Mouse (Mus musculus) CH12.LX (cell line): ENCODE data around the gene Trib3. TPM values are rescaled to one million over a fixed set of nuclear protein-coding genes. Genes with fewer than 3 reads are reported as not detected.

Source experiments
- DNase-seq: peaks from one replicate; pipeline ENCODE4 v3.0.0-alpha.2; 2013; ENCODE audit errors: extremely low read depth
- H3K27ac ChIP-seq: 2 replicates; pipeline ENCODE4 v1.5.1; 2012; ENCODE audit warnings: low read depth, mild to moderate bottlenecking, control low read depth, moderate library complexity; ENCODE audit not compliant: insufficient read depth
- H3K27me3 ChIP-seq: replicated peaks from 2 replicates; pipeline ENCODE3; 2012; ENCODE audit warnings: inconsistent platforms
- H3K36me3 ChIP-seq, 2 experiments: replicated peaks in 1 of 2; 2 replicates each; pipeline versions ENCODE3 to v1.6.1; 2012; ENCODE audit warnings: inconsistent platforms in 1 of 2, low read length in 1 of 2, mild to moderate bottlenecking in 1 of 2, mixed read lengths in 1 of 2, moderate library complexity in 1 of 2; ENCODE audit not compliant: control insufficient read depth in 1 of 2, insufficient read depth in 1 of 2
- H3K4me1 ChIP-seq, 2 experiments: 2 replicates each; pipeline ENCODE4 v1.6.1; 2012; ENCODE audit warnings: inconsistent platforms in 1 of 2, moderate library complexity in 1 of 2; ENCODE audit not compliant: insufficient read depth in 2 of 2, control insufficient read depth in 1 of 2
- H3K4me2 ChIP-seq: 2 replicates; pipeline ENCODE4 v1.6.1; 2012; ENCODE audit warnings: low read depth, mild to moderate bottlenecking, control low read depth; ENCODE audit not compliant: poor library complexity, insufficient read depth, severe bottlenecking
- H3K4me3 ChIP-seq, 3 experiments: fragments of 150-350 bp in 1 of 3; sonication (generic) in 1 of 3; replicated peaks in 1 of 3; 2 replicates each; pipeline versions ENCODE3 to v1.5.1; 2011 to 2012; ENCODE audit warnings: low read depth in 2 of 3, low read length in 2 of 3, mild to moderate bottlenecking in 2 of 3, moderate library complexity in 2 of 3, control low read depth in 1 of 3, improper control_type of control experiment in 1 of 3, inconsistent platforms in 1 of 3, mixed read lengths in 1 of 3; ENCODE audit not compliant: poor library complexity in 1 of 3
- H3K79me2 ChIP-seq: replicated peaks from 2 replicates; pipeline ENCODE4 v1.6.1; 2012; ENCODE audit warnings: mild to moderate bottlenecking, moderate library complexity; ENCODE audit not compliant: control insufficient read depth, poor library complexity, insufficient read depth, severe bottlenecking; ENCODE audit errors: extremely low read depth
- H3K9ac ChIP-seq: 2 replicates; pipeline ENCODE4 v1.6.1; 2012; ENCODE audit warnings: low read depth, mild to moderate bottlenecking, control low read depth, moderate library complexity; ENCODE audit not compliant: insufficient read depth
- H3K9me3 ChIP-seq: replicated peaks from 2 replicates; pipeline ENCODE3; 2012; ENCODE audit warnings: low read length, inconsistent platforms, mixed read lengths
- CTCF ChIP-seq, 2 experiments: IDR thresholded peaks in 1 of 2; conservative IDR thresholded peaks in 1 of 2; 2 replicates each; pipeline ENCODE4 v1.5.1; 2011 to 2012; ENCODE audit warnings: low read depth in 2 of 2, low read length in 2 of 2, improper control_type of control experiment in 1 of 2, inconsistent platforms in 1 of 2, mild to moderate bottlenecking in 1 of 2, moderate library complexity in 1 of 2
- ETS1 ChIP-seq: conservative IDR thresholded peaks from 2 replicates; pipeline ENCODE4 v1.6.1; 2012; ENCODE audit warnings: low read depth, mild to moderate bottlenecking, inconsistent platforms, low read length, improper control_type of control experiment, moderate library complexity
- HCFC1 ChIP-seq: IDR thresholded peaks from 2 replicates; pipeline ENCODE4 v1.6.1; 2012; ENCODE audit warnings: low read depth, mild to moderate bottlenecking, inconsistent platforms, low read length, improper control_type of control experiment
- JUN ChIP-seq: IDR thresholded peaks from 2 replicates; pipeline ENCODE4 v1.6.1; 2011; ENCODE audit warnings: low read depth, mild to moderate bottlenecking, low read length, improper control_type of control experiment, moderate library complexity; ENCODE audit not compliant: insufficient read depth
- MAFK ChIP-seq: IDR thresholded peaks from 2 replicates; pipeline ENCODE4 v1.6.1; 2011; ENCODE audit warnings: low read length, improper control_type of control experiment; ENCODE audit not compliant: insufficient replicate concordance
- MAX ChIP-seq: IDR thresholded peaks from 2 replicates; pipeline ENCODE4 v1.6.1; 2011; ENCODE audit warnings: low read length, improper control_type of control experiment
- NELFE ChIP-seq: IDR thresholded peaks from 2 replicates; pipeline ENCODE4 v1.6.1; 2011; ENCODE audit warnings: low read depth, low read length, improper control_type of control experiment
- NRF1 ChIP-seq: IDR thresholded peaks from 2 replicates; pipeline ENCODE4 v1.6.1; 2014; ENCODE audit warnings: low read depth, mild to moderate bottlenecking, inconsistent platforms, low read length, improper control_type of control experiment, moderate library complexity
- USF1 ChIP-seq: IDR thresholded peaks from 2 replicates; pipeline ENCODE4 v1.6.1; 2014; ENCODE audit warnings: low read depth, mild to moderate bottlenecking, inconsistent platforms, low read length, improper control_type of control experiment
- USF2 ChIP-seq: conservative IDR thresholded peaks from 2 replicates; pipeline ENCODE4 v1.6.1; 2011; ENCODE audit warnings: low read depth, low read length, improper control_type of control experiment
- ZMIZ1 ChIP-seq: IDR thresholded peaks from 2 replicates; pipeline ENCODE4 v1.6.1; 2012; ENCODE audit warnings: low read depth, mild to moderate bottlenecking, inconsistent platforms, low read length, improper control_type of control experiment
- dilution Hi-C: fragments of 300-500 bp; cut with MboI; formaldehyde crosslinking; loops from 2 replicates; pipeline ENCODE4 v1.14.3; 2020; ENCODE audit warnings: low sequenced_read_pairs; ENCODE audit not compliant: extremely low pct_unique_long_range_greater_than_20kb, extremely low pct_ligation_motif_present
- in situ Hi-C: fragments of 300-500 bp; cut with MboI; formaldehyde crosslinking; loops from 3 replicates; pipeline ENCODE4 v1.14.3; 2019; ENCODE audit warnings: low sequenced_read_pairs, low pct_ligation_motif_present, low pct_unique_long_range_greater_than_20kb, mixed read lengths
- polyA plus RNA-seq: library from polyadenylated mRNA; unstranded; fragments of >175 nt; gene quantifications from 2 replicates; pipeline ENCODE4 v1.2.1, GENCODE M21; 2012; ENCODE audit warnings: low read depth; ENCODE audit not compliant: insufficient read length
- total RNA-seq, 2 experiments: library from RNA; depleted of rRNA; stranded (reverse); fragments of 300-350 nt in 1 of 2; fragments of >200 nt in 1 of 2; gene quantifications; 2 replicates each; pipeline ENCODE4 v1.2.3; 2012 to 2014

Trib3 gene
- total and polyA plus RNA-seq, 3 experiments = 25.1 to 56.9 (median 30.0) TPM

- H3K27me3 ChIP-seq = no peaks in the 10 kb centered on the region
- DNase-seq = no peak
- H3K4me3 ChIP-seq = no peak overlapping the region
- in situ Hi-C loops (no loop called here), dilution Hi-C loops (no loop called here)
- H3K9ac ChIP-seq = no peak overlapping the region
- no peaks in the 10 kb centered on the region for H3K79me2 ChIP-seq
- TF ChIP-seq HCFC1 = no peak
- H3K27ac ChIP-seq = no peak overlapping the region
- H3K9me3 ChIP-seq = no peaks in the 10 kb centered on the region
- no peaks in the 10 kb centered on the region for H3K4me1 ChIP-seq
- H3K4me2 ChIP-seq = no peak overlapping the region
- peaks cover 80 to 95% of the 10 kb centered on the region in 2 experiments for H3K36me3 ChIP-seq
Observed at GRCm38 (mm10) chr2:152313926-152314325, 29.9 kb downstream of the Trib3 start.

- H3K27ac ChIP-seq = no peak overlapping the region
- H3K4me2 ChIP-seq = no peak overlapping the region
- no peak overlapping the region for H3K4me3 ChIP-seq
- in situ Hi-C loops (no loop called here), dilution Hi-C loops (no loop called here)
- TF ChIP-seq HCFC1 = no peak
- no peak for TF ChIP-seq ETS1
- no peak for TF ChIP-seq ZMIZ1
- TF ChIP-seq USF1 = no peak
- TF ChIP-seq CTCF (conservative IDR thresholded peaks at IDR 0.05 in 1 of 2, IDR thresholded peaks at IDR 0.05 in 1 of 2; ENCODE audit: low read depth in 2 of 2, low read length in 2 of 2) = no peak
- TF ChIP-seq NELFE = no peak
- no peak for TF ChIP-seq USF2
- no peak for TF ChIP-seq JUN
- TF ChIP-seq MAX = no peak
- H3K27me3 ChIP-seq = no peaks in the 10 kb centered on the region
- peaks cover 79 to 95% of the 10 kb centered on the region in 2 experiments for H3K36me3 ChIP-seq
- DNase-seq = no peak
- H3K4me1 ChIP-seq = no peaks in the 10 kb centered on the region
- H3K79me2 ChIP-seq = no peaks in the 10 kb centered on the region
- H3K9me3 ChIP-seq = no peaks in the 10 kb centered on the region
- H3K9ac ChIP-seq = no peak overlapping the region
Observed at GRCm38 (mm10) chr2:152312996-152313395, 30.8 kb downstream of the Trib3 start.

GRCm38 (mm10) chr2:152307186-152307585 is 36.6 kb downstream of the Trib3 start:
- Histone ChIP-seq H3K9me3 (no peaks in the 10 kb centered on the region), H3K27ac (no peak overlapping the region), H3K9ac (no peak overlapping the region), H3K4me2 (no peak overlapping the region), H3K4me3 (no peak overlapping the region), H3K27me3 (no peaks in the 10 kb centered on the region), H3K36me3 (peaks cover 72 to 92% of the 10 kb centered on the region in 2 experiments), H3K79me2 (no peaks in the 10 kb centered on the region), H3K4me1 (no peaks in the 10 kb centered on the region)
- TF ChIP-seq MAFK (peak; percentile 73; the same call in 1 of the 2 replicates), NRF1 (no peak)
- no peak for DNase-seq
- dilution Hi-C loops = no loop called here
- in situ Hi-C loops = no loop called here
